Mouse (Mus musculus) cerebellum, adult 11 months (tissue): ENCODE results near the gene Pon3.

Experiments used
- DNase-seq: peaks from one replicate; pipeline ENCODE4 v3.0.0; 2022

The Pon3 gene

GRCm38 (mm10) chr6:5255722-5256451, at the start of gene Pon3:
Pon3 (minus strand) TSS chr6:5256286.
- no peak for DNase-seq

GRCm38 (mm10) chr6:5304956-5305355, 48.9 kb upstream of the Pon3 start:
- no peak for DNase-seq

DNA sequence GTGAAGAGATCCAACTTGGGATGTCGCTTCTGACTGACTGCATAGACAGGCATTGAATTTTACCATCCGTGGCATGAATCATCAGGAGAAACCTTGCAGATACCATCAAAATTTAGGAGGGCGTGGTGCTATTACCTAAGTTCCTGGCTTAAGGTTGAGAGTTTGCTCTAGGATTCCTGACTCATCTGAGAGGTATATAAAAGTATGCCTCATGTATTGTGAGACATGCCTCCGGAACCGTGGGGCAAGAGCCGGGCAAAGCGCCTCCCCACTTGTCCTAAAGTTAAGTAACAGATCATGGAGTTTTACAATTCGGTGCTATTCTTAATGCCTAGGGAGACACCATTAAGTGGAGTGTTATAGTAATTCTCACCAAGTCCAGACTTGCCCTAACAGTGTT, 44.5 kb upstream of the Pon3 start:
- DNase-seq, result no peak

- DNase-seq, result no peak
Observed at GRCm38 (mm10) chr6:5299561-5299960, 43.5 kb upstream of the Pon3 start.

- peak; percentile 5 for DNase-seq
Observed at GRCm38 (mm10) chr6:5298092-5298554, 42.0 kb upstream of the Pon3 start, which contains the start of gene Pon2. Pon2 (minus strand) TSS chr6:5298455.

GRCm38 (mm10) chr6:5297321-5298091, 41.4 kb upstream of the Pon3 start:
- DNase-seq, result no peak

- DNase-seq, result no peak
Observed at GRCm38 (mm10) chr6:5296067-5296466, 40.0 kb upstream of the Pon3 start.

GRCm38 (mm10) chr6:5294659-5295449, 38.8 kb upstream of the Pon3 start:
- DNase-seq, result no peak

GRCm38 (mm10) chr6:5292841-5293240, 36.8 kb upstream of the Pon3 start:
- DNase-seq, result no peak

- no peak for DNase-seq
Observed at GRCm38 (mm10) chr6:5291450-5291849, 35.4 kb upstream of the Pon3 start.

- no peak for DNase-seq
Observed at GRCm38 (mm10) chr6:5287919-5288318, 31.8 kb upstream of the Pon3 start.

GRCm38 (mm10) chr6:5287392-5287791, 31.3 kb upstream of the Pon3 start:
- no peak for DNase-seq

GRCm38 (mm10) chr6:5282418-5282817, 26.3 kb upstream of the Pon3 start:
- no peak for DNase-seq

DNA sequence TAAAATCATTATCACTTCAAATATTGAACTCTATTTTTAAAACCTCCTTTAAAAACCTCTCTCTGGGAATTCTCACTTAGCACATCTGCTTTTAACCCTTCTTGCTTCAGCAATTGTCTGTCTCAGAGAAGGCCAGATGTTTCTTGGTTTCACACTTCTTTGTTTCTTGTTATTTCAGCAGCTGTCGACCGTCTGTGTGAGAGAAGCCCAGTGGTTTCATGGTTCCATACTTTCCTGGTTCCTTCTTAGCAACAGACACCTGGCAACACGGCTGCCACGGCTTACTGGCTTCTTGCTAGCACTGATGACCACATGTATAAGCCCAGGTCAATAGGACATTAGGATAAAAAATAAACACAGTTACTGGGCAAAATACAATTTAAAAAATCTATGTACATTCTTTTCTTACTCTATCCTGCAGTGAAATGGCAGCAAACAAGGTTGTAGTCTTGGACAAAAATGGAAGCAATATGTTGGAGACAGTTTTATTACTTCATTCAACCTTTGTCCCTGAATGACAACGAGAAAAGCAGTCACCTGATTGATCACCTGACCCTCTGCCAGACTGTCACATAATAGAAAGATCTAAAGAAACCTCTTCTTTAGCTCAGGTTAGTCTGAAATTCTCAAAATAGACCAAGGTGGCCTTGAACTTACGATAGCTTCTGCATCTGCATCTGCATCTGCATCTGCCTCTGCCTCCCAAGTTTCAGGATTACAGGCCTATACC, 24.7 kb upstream of the Pon3 start:
- no peak for DNase-seq

DNA sequence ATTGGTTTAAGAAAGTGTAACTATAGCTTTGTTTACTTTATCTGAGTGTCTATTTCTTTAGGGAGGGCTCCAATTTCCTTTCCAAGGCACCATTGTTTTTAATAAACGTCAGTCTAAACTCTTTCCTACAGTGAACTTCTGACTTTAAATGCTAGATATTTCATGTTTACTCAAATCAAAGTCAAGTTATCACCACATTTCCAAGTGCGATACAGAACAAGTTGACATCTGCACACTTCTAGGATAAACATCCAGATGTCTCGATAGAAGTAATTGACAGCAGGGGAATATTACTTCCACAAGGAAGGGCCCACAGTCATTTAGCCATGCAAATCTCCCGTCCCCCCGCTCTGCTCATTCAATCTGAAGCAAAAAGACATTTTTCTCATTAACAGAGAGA, 21.9 kb upstream of the Pon3 start:
- DNase-seq, result no peak

- no peak for DNase-seq
Observed at GRCm38 (mm10) chr6:5269641-5270040, 13.6 kb upstream of the Pon3 start.

- no peak for DNase-seq
Observed at GRCm38 (mm10) chr6:5264793-5265192, 8.7 kb upstream of the Pon3 start.

DNA sequence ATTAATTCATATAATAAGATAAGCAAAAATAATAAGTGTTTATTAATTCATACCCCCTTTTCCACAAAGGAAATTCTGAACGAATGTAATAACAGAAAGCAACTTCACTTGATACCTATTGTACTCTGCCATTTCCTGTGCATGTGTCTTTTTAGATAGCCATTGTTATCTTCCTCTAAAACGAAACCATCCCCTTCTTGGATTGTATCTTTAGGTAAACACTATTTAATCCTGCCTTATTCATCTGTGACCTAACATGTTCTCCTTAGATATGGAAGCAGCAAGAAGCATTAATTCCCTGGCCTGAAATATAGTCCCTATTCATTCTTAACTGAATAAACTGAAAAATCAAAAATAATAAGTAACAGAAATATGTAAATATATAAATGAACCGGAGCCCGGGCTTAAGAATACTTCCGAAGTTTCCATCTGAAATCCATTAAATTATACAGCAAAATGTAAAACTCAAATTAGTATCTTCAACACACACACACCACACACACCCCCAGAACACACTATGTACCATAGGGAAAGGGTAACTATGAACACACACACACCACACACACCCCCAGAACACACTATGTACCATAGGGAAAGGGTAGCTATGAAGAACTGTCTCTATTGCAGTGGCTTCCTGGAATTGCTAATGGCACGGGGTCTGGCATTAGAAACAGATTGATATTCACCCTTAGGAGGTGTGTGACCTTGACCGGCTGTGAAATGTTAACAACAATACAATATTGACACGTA, 7.3 kb upstream of the Pon3 start:
- no peak for DNase-seq

- no peak for DNase-seq
Observed at GRCm38 (mm10) chr6:5262322-5263249, 6.5 kb upstream of the Pon3 start.

GRCm38 (mm10) chr6:5255291-5255690, 795 bp downstream of the Pon3 start:
- no peak for DNase-seq

DNA sequence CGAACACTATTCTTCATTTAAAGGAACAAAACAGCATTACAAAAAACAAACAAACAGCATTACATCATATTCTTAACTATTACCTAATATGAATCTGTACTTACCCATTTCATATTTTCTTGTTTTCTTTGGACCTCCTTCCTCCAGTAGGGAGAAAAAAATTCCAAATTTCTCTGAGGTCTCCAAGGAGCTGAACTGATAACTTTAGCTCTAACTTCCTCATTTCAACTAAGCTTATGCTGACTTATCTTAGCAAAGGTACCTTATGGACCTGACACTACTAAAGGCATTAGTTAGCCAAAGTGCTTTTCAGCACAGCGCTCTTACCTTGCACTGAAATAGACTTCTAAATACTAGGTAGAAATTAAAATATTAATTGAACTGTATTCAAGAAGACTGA, 1.2 kb downstream of the Pon3 start:
- DNase-seq, result no peak
